Mouse (Mus musculus) forebrain, embryonic 16.5 days (tissue): ENCODE results near the gene Mpc2. TPM values are rescaled to one million over a fixed set of nuclear protein-coding genes. Genes with fewer than 3 reads are reported as not detected.
A peak's percentile ranks its signal among the peaks of the same experiment; 100 is the strongest.

Experiments used
- ATAC-seq: fragments of 200-750 bp; cut with Nextera tagmentation; 2 replicates; pipeline ENCODE4 v1.8.0; 2017; ENCODE audit warnings: mild to moderate bottlenecking, moderate library complexity
- H3K27ac ChIP-seq: fragments of 300-500 bp; sonication (generic); 2 replicates; pipeline ENCODE4 v1.5.1; 2014; ENCODE audit warnings: low read length, control low read depth
- H3K27me3 ChIP-seq: fragments of 300-500 bp; sonication (generic); replicated peaks from 2 replicates; pipeline ENCODE4 v1.6.1; 2014; ENCODE audit warnings: low read length; ENCODE audit not compliant: control insufficient read depth, insufficient read depth
- H3K36me3 ChIP-seq: fragments of 300-500 bp; sonication (generic); 2 replicates; pipeline ENCODE4 v1.6.1; 2014; ENCODE audit not compliant: control insufficient read depth, insufficient read depth
- H3K4me1 ChIP-seq: fragments of 300-500 bp; sonication (generic); replicated peaks from 2 replicates; pipeline ENCODE4 v1.6.1; 2014; ENCODE audit warnings: low read length; ENCODE audit not compliant: control insufficient read depth, insufficient read depth
- H3K4me2 ChIP-seq: fragments of 300-500 bp; sonication (generic); 2 replicates; pipeline ENCODE4 v1.6.1; 2014; ENCODE audit warnings: mild to moderate bottlenecking, low read length, control low read depth
- H3K4me3 ChIP-seq: fragments of 300-500 bp; sonication (generic); replicated peaks from 2 replicates; pipeline ENCODE4 v1.5.1; 2014; ENCODE audit warnings: mild to moderate bottlenecking, low read length, control low read depth
- H3K9ac ChIP-seq: fragments of 300-500 bp; sonication (generic); replicated peaks from 2 replicates; pipeline ENCODE4 v1.6.1; 2014; ENCODE audit warnings: low read depth, low read length, control low read depth
- H3K9me3 ChIP-seq: fragments of 300-500 bp; sonication (generic); 2 replicates; pipeline ENCODE4 v1.6.1; 2016; ENCODE audit warnings: low read length; ENCODE audit not compliant: control insufficient read depth
- whole genome bisulfite sequencing: fragments of 180-500 bp; shearing (Covaris S2); extraction: QIAGEN DNeasy Blood & Tissue Kit; methylation state at CpG from one replicate; pipeline ENCODE4 v1.1.7; 2014; 5-methylcytosine and 5-hydroxymethylcytosine counted together
- polyA plus RNA-seq: library from polyadenylated mRNA; unstranded; fragments of >200 nt; fragmentation: Nextera tagmentation; extraction: Ambion mirVana; gene quantifications from 2 replicates; pipeline ENCODE4 v1.2.1, GENCODE M21; 2015

Gene Mpc2
- polyA plus RNA-seq, 1 experiment from 2014 or later: 162 TPM

- Histone ChIP-seq H3K27me3 (no peaks in the 10 kb centered on the region), H3K9ac (peak overlapping the region; percentile 90), H3K4me3 (peak overlapping the region; percentile 88), H3K9me3 (no peaks in the 10 kb centered on the region), H3K4me1 (peaks cover 14% of the 10 kb centered on the region), H3K27ac (peak overlapping the region; percentile 97), H3K36me3 (no peaks in the 10 kb centered on the region), H3K4me2 (peak overlapping the region; percentile 98)
- WGBS: under 1% methylated on average over 60 of the region's 60 CpGs
- no peak for ATAC-seq
These were observed 795 bp upstream of the Mpc2 start for GRCm38 (mm10) chr1:165459503-165460181.

GRCm38 (mm10) chr1:165460801-165461377, 452 bp downstream of the Mpc2 start:
- no peaks in the 10 kb centered on the region for H3K27me3 ChIP-seq
- no peaks in the 10 kb centered on the region for H3K36me3 ChIP-seq
- H3K27ac ChIP-seq: peak overlapping the region; percentile 97
- peaks cover 14% of the 10 kb centered on the region for H3K4me1 ChIP-seq
- H3K4me3 ChIP-seq: peak overlapping the region; percentile 88
- WGBS: under 1% methylated on average over 41 of the region's 41 CpGs
- ATAC-seq: peak; percentile 97
- H3K9ac ChIP-seq: peak overlapping the region; percentile 90
- H3K9me3 ChIP-seq: no peaks in the 10 kb centered on the region
- H3K4me2 ChIP-seq: peak overlapping the region; percentile 64

GRCm38 (mm10) chr1:165461681-165462080, 1.2 kb downstream of the Mpc2 start:
- Histone ChIP-seq H3K4me1 (peaks cover 14% of the 10 kb centered on the region), H3K4me3 (peak overlapping the region; percentile 88), H3K27me3 (no peaks in the 10 kb centered on the region), H3K9me3 (no peaks in the 10 kb centered on the region), H3K9ac (peak overlapping the region; percentile 64), H3K27ac (no peak overlapping the region), H3K36me3 (no peaks in the 10 kb centered on the region), H3K4me2 (peak overlapping the region; percentile 64)
- no peak for ATAC-seq
- WGBS: 3% methylated on average over 9 of the region's 9 CpGs

- Histone ChIP-seq H3K4me3 (no peak overlapping the region), H3K9me3 (no peaks in the 10 kb centered on the region), H3K9ac (no peak overlapping the region), H3K27me3 (no peaks in the 10 kb centered on the region), H3K4me1 (peaks cover 14% of the 10 kb centered on the region), H3K27ac (no peak overlapping the region), H3K36me3 (no peaks in the 10 kb centered on the region), H3K4me2 (no peak overlapping the region)
- no peak for ATAC-seq
- WGBS: 66% methylated on average over 1 of the region's 1 CpGs
These were observed 2.4 kb downstream of the Mpc2 start for GRCm38 (mm10) chr1:165462861-165463260.

- Histone ChIP-seq H3K27ac (no peak overlapping the region), H3K4me1 (peaks cover 7% of the 10 kb centered on the region; the same call in 1 of the 2 replicates), H3K27me3 (no peaks in the 10 kb centered on the region), H3K4me3 (no peak overlapping the region), H3K9me3 (no peaks in the 10 kb centered on the region), H3K4me2 (no peak overlapping the region), H3K36me3 (no peaks in the 10 kb centered on the region), H3K9ac (no peak overlapping the region)
- no peak for ATAC-seq
- WGBS: 90% methylated on average over 3 of the region's 3 CpGs
These were observed 4.1 kb downstream of the Mpc2 start for GRCm38 (mm10) chr1:165464574-165464973.

GRCm38 (mm10) chr1:165468971-165469370, 8.5 kb downstream of the Mpc2 start:
- Histone ChIP-seq H3K9me3 (no peaks in the 10 kb centered on the region), H3K4me3 (no peak overlapping the region), H3K36me3 (no peaks in the 10 kb centered on the region), H3K4me2 (no peak overlapping the region), H3K4me1 (no peaks in the 10 kb centered on the region), H3K27me3 (no peaks in the 10 kb centered on the region), H3K27ac (no peak overlapping the region), H3K9ac (no peak overlapping the region)
- ATAC-seq: no peak

GRCm38 (mm10) chr1:165469717-165470116, 9.3 kb downstream of the Mpc2 start:
- Histone ChIP-seq H3K4me3 (no peak overlapping the region), H3K27ac (no peak overlapping the region), H3K27me3 (no peaks in the 10 kb centered on the region), H3K4me1 (no peaks in the 10 kb centered on the region), H3K36me3 (no peaks in the 10 kb centered on the region), H3K9ac (no peak overlapping the region), H3K4me2 (no peak overlapping the region), H3K9me3 (no peaks in the 10 kb centered on the region)
- ATAC-seq: no peak

- WGBS: 92% methylated on average over 1 of the region's 1 CpGs
- ATAC-seq: no peak
- Histone ChIP-seq H3K4me2 (no peak overlapping the region), H3K9ac (no peak overlapping the region), H3K9me3 (no peaks in the 10 kb centered on the region), H3K36me3 (no peaks in the 10 kb centered on the region), H3K27me3 (no peaks in the 10 kb centered on the region), H3K4me1 (no peaks in the 10 kb centered on the region), H3K27ac (no peak overlapping the region), H3K4me3 (no peak overlapping the region)
These were observed 11.1 kb downstream of the Mpc2 start for GRCm38 (mm10) chr1:165471490-165471889.

- Histone ChIP-seq H3K4me2 (no peak within 1 kb of the TSS), H3K9ac (no peak within 1 kb of the TSS), H3K4me3 (no peak within 1 kb of the TSS), H3K4me1 (no peaks in the 10 kb centered on the region), H3K36me3 (peaks cover 9% of the 10 kb centered on the region), H3K27ac (no peak within 1 kb of the TSS), H3K9me3 (no peaks in the 10 kb centered on the region), H3K27me3 (no peaks in the 10 kb centered on the region)
- ATAC-seq: no peak
- 94% methylated on average over 8 of the region's 8 CpGs for WGBS
These were observed 24.3 kb downstream of the Mpc2 start, which contains the start of gene Adcy10 for GRCm38 (mm10) chr1:165484688-165485233. Adcy10 (plus strand) TSS chr1:165485183.
